Mouse (Mus musculus) MEL (cell line): ENCODE data around the gene Hck. TPM values are rescaled to one million over a fixed set of nuclear protein-coding genes. Genes with fewer than 3 reads are reported as not detected.

ENCODE experiments used
- DNase-seq: peaks from one replicate; pipeline ENCODE4 v3.0.0; 2011; ENCODE audit warnings: low read depth, low spot score
- H3K27ac ChIP-seq: 2 replicates; pipeline ENCODE4 v1.5.1; 2012; ENCODE audit warnings: low read depth, mild to moderate bottlenecking, control low read depth, low read length, moderate library complexity; ENCODE audit not compliant: control insufficient read depth
- H3K27me3 ChIP-seq, 2 experiments: fragments of 150-350 bp in 1 of 2; sonication (generic) in 1 of 2; 2 replicates each; pipeline ENCODE4 v1.6.1; 2012; ENCODE audit warnings: low read length in 2 of 2, mild to moderate bottlenecking in 2 of 2, improper control_type of control experiment in 1 of 2, moderate library complexity in 1 of 2; ENCODE audit not compliant: insufficient read depth in 2 of 2, control insufficient read depth in 1 of 2
- H3K36me3 ChIP-seq, 2 experiments: 2 replicates each; pipeline ENCODE4 v1.6.1; 2012 to 2014; ENCODE audit warnings: low read length in 2 of 2, improper control_type of control experiment in 1 of 2, inconsistent platforms in 1 of 2, mild to moderate bottlenecking in 1 of 2; ENCODE audit not compliant: insufficient read depth in 2 of 2, control insufficient read depth in 1 of 2
- H3K4me1 ChIP-seq, 2 experiments: fragments of 150-350 bp in 1 of 2; sonication (generic) in 1 of 2; 2 replicates each; pipeline ENCODE4 v1.6.1; 2012; ENCODE audit warnings: low read length in 2 of 2, improper control_type of control experiment in 1 of 2, mild to moderate bottlenecking in 1 of 2; ENCODE audit not compliant: insufficient read depth in 2 of 2, control insufficient read depth in 1 of 2
- H3K4me3 ChIP-seq, 2 experiments: fragments of 150-350 bp in 1 of 2; sonication (generic) in 1 of 2; 2 replicates each; pipeline ENCODE4 v1.5.1; 2012; ENCODE audit warnings: low read depth in 2 of 2, low read length in 2 of 2, mild to moderate bottlenecking in 2 of 2, moderate library complexity in 2 of 2, control low read depth in 1 of 2, improper control_type of control experiment in 1 of 2; ENCODE audit not compliant: control insufficient read depth in 1 of 2, insufficient read depth in 1 of 2
- H3K79me2 ChIP-seq: 2 replicates; pipeline ENCODE4 v1.6.1; 2012; ENCODE audit warnings: mild to moderate bottlenecking, low read length, moderate library complexity; ENCODE audit not compliant: control insufficient read depth, poor library complexity, insufficient read depth
- H3K9ac ChIP-seq: 2 replicates; pipeline ENCODE4 v1.6.1; 2012; ENCODE audit warnings: low read depth, mild to moderate bottlenecking, control low read depth, low read length, moderate library complexity; ENCODE audit not compliant: control insufficient read depth, poor library complexity, severe bottlenecking
- H3K9me3 ChIP-seq: fragments of 150-350 bp; sonication (generic); replicated peaks from 2 replicates; pipeline ENCODE4 v1.6.1; 2012; ENCODE audit warnings: mild to moderate bottlenecking, low read length, improper control_type of control experiment, moderate library complexity; ENCODE audit not compliant: insufficient read depth
- BHLHE40 ChIP-seq: IDR thresholded peaks from 2 replicates; pipeline ENCODE4 v1.6.1; 2012; ENCODE audit warnings: low read depth, mild to moderate bottlenecking, inconsistent platforms, low read length, improper control_type of control experiment, borderline replicate concordance
- CHD1 ChIP-seq: IDR thresholded peaks from 2 replicates; pipeline ENCODE4 v1.6.1; 2012; ENCODE audit warnings: low read depth, mild to moderate bottlenecking, inconsistent platforms, low read length, improper control_type of control experiment
- E2F4 ChIP-seq: IDR thresholded peaks from 2 replicates; pipeline ENCODE4 v1.6.1; 2011; ENCODE audit warnings: low read depth, low read length, improper control_type of control experiment, borderline replicate concordance
- ELF1 ChIP-seq: IDR thresholded peaks from 2 replicates; pipeline ENCODE4 v1.6.1; 2014; ENCODE audit warnings: low read depth, mild to moderate bottlenecking, inconsistent platforms, low read length, improper control_type of control experiment, moderate library complexity
- EP300 ChIP-seq, 2 experiments: IDR thresholded peaks; 2 replicates each; pipeline ENCODE4 v1.6.1; 2011; ENCODE audit warnings: improper control_type of control experiment in 2 of 2, low read length in 2 of 2, low read depth in 1 of 2, mild to moderate bottlenecking in 1 of 2
- GATA1 ChIP-seq: IDR thresholded peaks from 2 replicates; pipeline ENCODE4 v1.6.1; 2011; ENCODE audit warnings: low read depth, low read length, improper control_type of control experiment
- JUND ChIP-seq: IDR thresholded peaks from 2 replicates; pipeline ENCODE4 v1.6.1; 2011; ENCODE audit warnings: low read depth, mild to moderate bottlenecking, improper control_type of control experiment, low read length
- MAFK ChIP-seq: IDR thresholded peaks from 2 replicates; pipeline ENCODE4 v1.6.1; 2011; ENCODE audit warnings: low read depth, mild to moderate bottlenecking, low read length, improper control_type of control experiment, borderline replicate concordance
- MAX ChIP-seq: IDR thresholded peaks from 2 replicates; pipeline ENCODE4 v1.6.1; 2011; ENCODE audit warnings: low read length, improper control_type of control experiment
- MAZ ChIP-seq: IDR thresholded peaks from 2 replicates; pipeline ENCODE4 v1.6.1; 2012; ENCODE audit warnings: low read depth, mild to moderate bottlenecking, inconsistent platforms, low read length, improper control_type of control experiment
- MYB ChIP-seq: IDR thresholded peaks from 2 replicates; pipeline ENCODE4 v1.6.1; 2011; ENCODE audit warnings: mild to moderate bottlenecking, low read depth, low read length, improper control_type of control experiment
- MYC ChIP-seq: IDR thresholded peaks from 2 replicates; pipeline ENCODE4 v1.6.1; 2011; ENCODE audit warnings: low read depth, mild to moderate bottlenecking, low read length, improper control_type of control experiment, moderate library complexity
- POLR2A ChIP-seq, 2 experiments: IDR thresholded peaks; 2 replicates each; pipeline ENCODE4 v1.6.1; 2011 to 2012; ENCODE audit warnings: low read length in 2 of 2, mild to moderate bottlenecking in 2 of 2, control low read depth in 1 of 2, improper control_type of control experiment in 1 of 2, low read depth in 1 of 2, moderate library complexity in 1 of 2; ENCODE audit not compliant: control insufficient read depth in 1 of 2, insufficient read depth in 1 of 2, poor library complexity in 1 of 2
- POLR2AphosphoS5 ChIP-seq: IDR thresholded peaks from 2 replicates; pipeline ENCODE4 v1.6.1; 2012; ENCODE audit warnings: low read depth, borderline replicate concordance, mild to moderate bottlenecking, inconsistent platforms, low read length, moderate library complexity, mixed read lengths
- SMC3 ChIP-seq: IDR thresholded peaks from 2 replicates; pipeline ENCODE4 v1.6.1; 2011; ENCODE audit warnings: low read depth, low read length, improper control_type of control experiment
- TCF12 ChIP-seq: IDR thresholded peaks from 2 replicates; pipeline ENCODE4 v1.6.1; 2014; ENCODE audit warnings: low read depth, mild to moderate bottlenecking, inconsistent platforms, low read length, improper control_type of control experiment, moderate library complexity
- UBTF ChIP-seq: IDR thresholded peaks from 2 replicates; pipeline ENCODE4 v1.6.1; 2012; ENCODE audit warnings: low read depth, mild to moderate bottlenecking, inconsistent platforms, low read length, improper control_type of control experiment, moderate library complexity, borderline replicate concordance; ENCODE audit not compliant: insufficient read depth
- USF1 ChIP-seq: IDR thresholded peaks from 2 replicates; pipeline ENCODE4 v1.6.1; 2014; ENCODE audit warnings: low read depth, mild to moderate bottlenecking, inconsistent platforms, low read length, improper control_type of control experiment, moderate library complexity
- USF2 ChIP-seq, 2 experiments: IDR thresholded peaks; 2 replicates each; pipeline ENCODE4 v1.6.1; 2011 to 2012; ENCODE audit warnings: improper control_type of control experiment in 2 of 2, low read length in 2 of 2, borderline replicate concordance in 1 of 2, inconsistent platforms in 1 of 2, low read depth in 1 of 2, mild to moderate bottlenecking in 1 of 2; ENCODE audit not compliant: insufficient read depth in 1 of 2
- ZC3H11A ChIP-seq: IDR thresholded peaks from 2 replicates; pipeline ENCODE4 v1.6.1; 2012; ENCODE audit warnings: low read depth, mild to moderate bottlenecking, inconsistent platforms, low read length, improper control_type of control experiment
- polyA plus RNA-seq, 2 experiments: library from polyadenylated mRNA; stranded (reverse) in 1 of 2; unstranded in 1 of 2; fragments of >175 nt in 1 of 2; fragments of >200 nt in 1 of 2; gene quantifications; 2 replicates each; pipeline versions ENCODE4 v1.2.1 to v1.2.4; 2012; ENCODE audit warnings: low replicate concordance in 2 of 2, low read depth in 1 of 2; ENCODE audit not compliant: insufficient read length in 2 of 2, insufficient read depth in 1 of 2, missing spikeins in 1 of 2
- total RNA-seq: library from RNA; depleted of rRNA; stranded (reverse); fragments of 300-350 nt; gene quantifications from 2 replicates; pipeline ENCODE4 v1.2.3, GENCODE M21; 2012

The Hck gene
- total and polyA plus RNA-seq, 3 experiments: not detected

DNA sequence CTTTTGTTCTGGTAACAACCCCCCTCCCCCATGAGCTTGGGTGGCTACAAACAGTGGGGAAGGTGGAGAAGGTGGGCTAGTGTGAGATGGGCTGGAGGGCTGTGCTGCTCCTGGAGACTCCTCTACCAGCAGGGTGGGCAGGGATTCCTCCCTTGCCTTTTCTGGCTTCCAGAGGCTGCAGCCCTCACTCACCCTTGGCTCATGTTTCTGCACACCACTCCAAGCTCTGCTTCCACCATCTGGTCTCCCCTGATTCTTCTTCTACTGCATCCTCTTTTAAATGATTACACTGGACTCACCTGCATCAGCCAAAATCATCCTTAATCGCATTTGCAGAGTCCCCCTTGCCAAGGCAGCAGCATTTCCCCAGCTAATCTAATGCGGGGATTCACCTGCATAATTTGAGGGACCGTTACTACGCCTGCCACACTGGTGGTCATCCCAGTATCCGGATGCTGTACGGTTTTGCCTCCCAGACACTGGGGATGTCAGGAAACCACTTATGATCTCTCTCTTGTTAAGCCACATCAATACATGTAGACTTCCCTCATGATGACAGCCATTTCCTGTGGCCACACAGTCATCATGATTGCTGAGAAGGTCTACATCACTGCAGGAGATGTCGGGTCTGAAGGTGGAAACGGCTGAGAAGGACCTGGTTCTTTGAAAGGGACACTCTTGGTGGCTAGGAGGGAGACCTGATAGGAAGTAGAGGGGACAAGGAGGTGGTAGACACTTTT, 43.8 kb downstream of the Hck start:
- H3K4me1 ChIP-seq: no peaks in the 10 kb centered on the region
- no peaks in the 10 kb centered on the region for H3K36me3 ChIP-seq
- no peak overlapping the region for H3K9ac ChIP-seq
- H3K79me2 ChIP-seq: no peaks in the 10 kb centered on the region
- H3K27me3 ChIP-seq: no peaks in the 10 kb centered on the region
- H3K9me3 ChIP-seq: no peaks in the 10 kb centered on the region
- no peak overlapping the region for H3K27ac ChIP-seq
- no peak overlapping the region for H3K4me3 ChIP-seq
- no peak for DNase-seq
- TF ChIP-seq JUND (no peak), ZC3H11A (no peak), USF2 (IDR thresholded peaks at IDR 0.05; ENCODE audit: borderline replicate concordance in 1 of 2, insufficient read depth in 1 of 2, low read depth in 1 of 2, low read length in 2 of 2) (no peak), UBTF (no peak), POLR2AphosphoS5 (no peak), USF1 (no peak), SMC3 (no peak), ELF1 (no peak), MYC (no peak), MYB (no peak), POLR2A (IDR thresholded peaks at IDR 0.05; ENCODE audit: control insufficient read depth in 1 of 2, insufficient read depth in 1 of 2, low read depth in 1 of 2, low read length in 2 of 2, poor library complexity in 1 of 2) (no peak), EP300 (IDR thresholded peaks at IDR 0.05; ENCODE audit: low read depth in 1 of 2, low read length in 2 of 2) (no peak), BHLHE40 (no peak), MAZ (no peak)

DNA sequence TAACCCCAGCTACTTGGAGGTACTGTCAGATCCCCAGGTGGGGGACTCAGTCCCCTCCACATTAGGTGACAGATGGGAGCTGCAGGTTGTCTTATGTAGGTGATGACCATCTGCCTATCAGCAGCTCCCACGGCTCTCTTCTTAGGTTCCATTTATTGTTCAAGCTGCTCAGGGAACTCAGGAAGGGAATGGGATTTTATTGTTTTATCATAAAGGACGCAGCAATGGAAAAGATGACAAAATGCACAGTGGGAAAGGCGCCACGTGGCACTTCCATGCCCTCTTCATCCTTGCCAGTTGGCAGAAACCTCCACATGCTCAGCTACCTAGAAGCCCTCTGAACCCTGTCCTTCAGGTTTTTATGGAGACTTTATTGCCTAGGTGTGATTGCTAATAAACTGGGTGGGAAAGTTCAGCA, 44.8 kb downstream of the Hck start:
- no peaks in the 10 kb centered on the region for H3K9me3 ChIP-seq
- no peak overlapping the region for H3K9ac ChIP-seq
- no peaks in the 10 kb centered on the region for H3K4me1 ChIP-seq
- no peaks in the 10 kb centered on the region for H3K27me3 ChIP-seq
- TF ChIP-seq TCF12 (no peak), MAFK (no peak), GATA1 (no peak), MAX (no peak), CHD1 (no peak), UBTF (no peak), E2F4 (no peak), USF1 (no peak)
- H3K27ac ChIP-seq: no peak overlapping the region
- DNase-seq: no peak
- H3K4me3 ChIP-seq: no peak overlapping the region
- H3K79me2 ChIP-seq: no peaks in the 10 kb centered on the region
- H3K36me3 ChIP-seq: no peaks in the 10 kb centered on the region
